Mouse (Mus musculus): ENCODE measurements around the gene Gm10985.

The Gm10985 gene

GRCm38 (mm10) chr3:53844786-53845185, at the start of gene Gm10985:
Gene Gm10985, plus strand, starts transcription at chr3:53845086.
- DNase-seq (ENCODE audit: low spot score) = no peak

- no peak for DNase-seq (ENCODE audit: low spot score)
These were observed 48.0 kb upstream of the Gm10985 start for GRCm38 (mm10) chr3:53796933-53797332.

DNA sequence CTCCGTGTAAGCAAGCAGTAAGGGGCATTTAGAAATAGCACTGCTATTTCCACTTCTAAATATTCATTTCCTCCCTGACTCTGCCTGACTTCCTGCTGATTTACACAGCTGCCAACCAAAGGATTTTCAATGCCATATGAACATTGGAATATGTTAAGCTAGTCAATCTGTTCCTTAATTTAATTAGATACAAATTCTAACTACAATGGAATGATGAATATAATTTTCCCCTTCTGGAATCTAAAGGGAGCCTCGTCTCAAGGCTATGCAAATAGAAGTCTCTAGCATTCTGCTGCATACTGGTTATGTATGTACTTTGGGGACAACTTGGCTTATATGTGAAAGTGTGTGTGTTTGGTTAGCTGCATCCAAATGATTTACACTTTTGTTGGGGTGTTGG, 45.2 kb upstream of the Gm10985 start:
- DNase-seq (ENCODE audit: low spot score) = no peak

DNA sequence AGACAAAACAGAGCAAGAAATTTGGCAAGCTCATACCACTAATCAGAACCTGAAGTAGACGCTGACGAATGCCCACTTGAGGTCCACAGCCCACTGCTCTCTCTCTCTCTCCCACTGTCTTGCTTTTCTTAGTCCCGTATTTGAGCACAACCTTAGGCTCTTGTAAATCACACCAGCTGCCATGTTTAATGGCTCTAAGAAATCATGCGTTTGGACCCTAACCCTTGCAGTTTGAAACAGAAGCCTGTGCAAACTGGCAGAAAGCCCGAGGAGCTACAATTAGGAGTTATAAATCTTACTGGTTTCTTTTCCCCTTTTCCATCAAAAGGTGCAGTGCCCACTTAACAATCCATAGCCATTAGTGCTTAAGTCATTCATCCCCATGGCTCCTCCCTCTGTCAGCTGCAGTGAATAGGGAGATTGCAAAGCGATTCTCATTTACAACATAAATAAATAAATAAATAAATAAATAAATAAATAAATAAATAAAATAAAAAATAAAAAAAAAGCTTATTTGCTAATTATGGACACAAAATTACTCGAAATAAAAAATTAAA, 31.4 kb upstream of the Gm10985 start:
- no peak for DNase-seq (ENCODE audit: low spot score)

GRCm38 (mm10) chr3:53834238-53834637, 10.6 kb upstream of the Gm10985 start:
- no peak for DNase-seq (ENCODE audit: low spot score)

DNA sequence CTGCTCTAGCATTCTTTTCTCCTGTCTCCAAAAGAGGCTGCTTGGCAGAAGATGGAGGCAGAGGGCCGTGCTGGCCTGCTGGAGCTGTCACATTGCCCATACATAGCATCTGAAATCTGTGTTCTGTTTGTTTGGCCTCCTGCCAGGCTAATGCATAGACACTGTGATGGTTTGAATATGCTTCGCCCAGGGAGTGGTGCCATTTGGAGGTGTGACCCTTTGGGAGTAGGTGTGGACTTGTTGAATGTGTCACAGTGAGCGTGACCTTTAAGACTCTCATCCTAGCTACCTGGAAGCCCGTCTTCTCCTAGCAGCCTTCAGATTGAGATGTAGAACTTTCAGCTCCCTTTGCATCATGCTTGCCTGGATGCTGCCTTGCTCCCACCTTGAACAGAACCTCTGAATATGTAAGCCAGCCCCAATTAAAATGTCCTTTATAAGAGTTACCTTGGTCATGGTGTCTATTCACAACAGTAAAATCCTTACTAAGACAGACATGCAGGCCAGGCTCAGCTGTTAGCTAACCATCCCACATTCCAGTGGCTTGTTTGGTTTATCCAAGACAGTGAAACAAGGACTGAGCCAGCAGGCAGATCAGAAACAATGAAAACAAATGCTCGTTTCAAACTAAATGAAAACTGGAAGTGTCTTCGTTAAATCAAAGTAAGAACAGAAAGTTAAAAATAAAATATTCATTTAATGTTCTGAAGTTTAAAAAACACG, 1.5 kb downstream of the Gm10985 start:
- no peak for DNase-seq (ENCODE audit: low spot score)

GRCm38 (mm10) chr3:53847726-53848125, 2.8 kb downstream of the Gm10985 start:
- no peak for DNase-seq (ENCODE audit: low spot score)

DNA sequence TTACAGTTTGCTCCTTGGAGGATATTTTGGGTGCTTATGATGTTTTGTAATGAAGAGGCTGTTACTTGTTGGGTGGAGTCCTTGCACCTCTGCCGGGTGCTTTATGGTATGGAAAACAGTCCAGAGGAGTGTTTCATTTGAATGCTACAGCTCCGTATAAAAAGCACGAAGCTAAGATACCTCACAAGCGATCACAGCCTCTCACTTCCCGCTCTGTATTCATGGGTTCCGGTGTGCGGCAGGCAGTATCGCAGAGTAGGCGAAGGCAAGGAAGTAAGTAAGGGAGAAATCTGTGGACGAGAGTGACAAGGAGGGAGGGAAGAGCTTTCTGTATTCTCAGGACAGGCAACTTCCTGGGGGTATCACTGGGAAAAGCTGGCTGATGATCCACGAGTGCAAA, 3.4 kb downstream of the Gm10985 start:
- no peak for DNase-seq (ENCODE audit: low spot score)

DNA sequence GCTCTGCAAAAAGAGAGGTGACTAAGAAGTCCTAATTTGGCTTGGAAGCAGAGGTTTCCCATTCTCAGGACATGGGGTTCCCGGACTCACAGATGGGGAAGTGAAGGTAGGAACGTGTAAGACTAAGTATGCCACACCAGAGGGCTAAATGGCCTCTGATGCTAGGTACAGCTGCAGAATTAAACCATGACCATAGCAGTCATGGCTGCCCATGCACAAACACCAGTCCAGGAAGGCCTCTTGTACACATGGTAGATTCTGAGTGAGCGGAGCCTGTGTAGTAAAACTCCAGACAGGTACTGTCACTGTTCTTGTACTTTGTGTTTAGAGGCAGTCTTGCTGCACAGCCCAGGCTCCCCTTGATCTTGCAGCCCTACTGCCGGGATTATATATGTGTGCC, 9.4 kb downstream of the Gm10985 start:
- DNase-seq (ENCODE audit: low spot score) = no peak

- no peak for DNase-seq (ENCODE audit: low spot score)
These were observed 9.9 kb downstream of the Gm10985 start for GRCm38 (mm10) chr3:53854831-53855230.

- DNase-seq (ENCODE audit: low spot score) = peak; percentile 92
These were observed 18.7 kb downstream of the Gm10985 start, which contains the start of gene Ufm1 for GRCm38 (mm10) chr3:53863383-53864220. Gene Ufm1, minus strand, starts transcription at chr3:53863830.

DNA sequence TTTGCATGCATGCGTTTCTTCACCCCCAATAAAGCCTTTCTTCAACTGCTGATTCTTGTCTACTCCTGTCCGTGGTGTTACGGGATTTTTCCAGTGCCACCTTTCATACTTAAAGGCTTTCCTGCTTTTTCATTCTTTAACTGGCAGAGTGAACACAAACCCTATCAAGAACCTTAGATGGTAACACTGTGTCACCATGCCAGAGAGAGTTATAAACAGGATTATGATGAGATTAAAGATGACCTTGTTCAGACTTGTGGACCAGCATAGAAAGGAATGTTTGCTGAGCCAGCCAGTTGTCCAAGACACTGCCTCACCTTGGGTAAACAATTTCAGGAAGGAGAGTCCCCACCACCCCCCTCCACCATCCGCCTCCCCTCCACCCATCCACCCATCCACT, 23.3 kb downstream of the Gm10985 start:
- DNase-seq (ENCODE audit: low spot score) = no peak

DNA sequence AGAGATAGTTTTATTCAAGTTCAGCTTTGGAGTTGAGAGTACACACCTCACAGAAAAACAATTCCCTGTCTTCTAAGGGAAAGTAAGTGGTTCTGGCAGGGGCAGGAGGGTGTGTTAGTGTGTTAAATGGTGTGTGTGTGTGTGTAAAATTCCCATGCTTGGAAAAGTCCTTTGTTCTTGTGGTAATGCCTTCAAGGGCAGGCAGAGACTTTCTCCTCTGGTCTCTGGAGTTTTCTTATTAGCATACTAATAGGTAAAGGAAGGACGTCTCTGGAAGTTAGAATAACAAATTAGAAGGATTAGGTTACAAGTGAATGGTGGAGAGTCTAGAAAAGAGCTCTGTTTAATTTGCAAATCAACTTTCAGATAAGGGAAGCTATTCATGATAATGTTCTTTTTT, 24.4 kb downstream of the Gm10985 start:
- no peak for DNase-seq (ENCODE audit: low spot score)

DNA sequence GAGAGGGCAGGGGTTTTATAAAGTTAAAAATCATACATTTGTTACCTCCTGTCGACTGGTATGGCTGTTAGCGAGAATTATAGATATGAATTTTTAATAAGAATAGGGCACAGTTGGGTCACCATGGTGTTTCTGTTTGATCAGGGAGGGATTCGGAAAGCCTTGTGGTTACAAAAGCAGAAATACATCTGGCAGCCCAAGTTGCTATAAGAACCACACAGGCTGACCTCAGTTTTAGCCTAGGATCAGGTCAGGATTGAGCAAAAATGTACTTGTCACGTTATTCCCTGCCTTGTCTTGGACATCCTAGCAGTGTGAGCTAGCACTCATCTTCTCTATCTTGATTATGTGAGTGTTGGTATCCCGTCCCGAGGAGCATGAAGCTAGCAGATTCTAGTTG, 25.6 kb downstream of the Gm10985 start:
- no peak for DNase-seq (ENCODE audit: low spot score)

DNA sequence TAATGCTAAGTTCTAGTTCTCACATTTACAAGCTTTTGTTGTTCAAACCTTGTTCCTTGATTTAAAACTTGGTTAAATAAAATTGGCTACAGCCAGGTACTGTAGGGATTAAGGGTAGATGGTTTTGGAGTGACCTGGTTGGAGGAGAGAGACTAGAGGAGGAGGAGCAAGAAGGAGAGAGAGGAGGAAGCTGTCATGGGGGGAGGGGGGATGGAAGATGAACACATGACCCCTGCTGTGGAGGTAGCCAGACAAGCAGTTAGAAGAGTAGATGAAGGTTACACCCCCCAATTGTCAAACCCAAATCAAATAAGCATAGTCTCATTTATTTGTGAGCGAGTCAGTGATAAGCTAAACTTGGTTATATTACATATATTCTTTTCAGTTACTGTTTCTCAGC, 26.7 kb downstream of the Gm10985 start:
- no peak for DNase-seq (ENCODE audit: low spot score)

- DNase-seq (ENCODE audit: low spot score) = no peak
These were observed 46.0 kb downstream of the Gm10985 start for GRCm38 (mm10) chr3:53890619-53891540.
